ENCODE assay signal across 27 mouse cellular contexts in genomic region chr4:43770909-43771308, GRCm38 (mm10). TPM values are rescaled to one million over a fixed set of nuclear protein-coding genes. Genes with fewer than 3 reads are reported as not detected.
"Had no signal": no experiment of that assay in that cellular context is flagged by ENCODE, and none has a peak within 500 bp of the region (broad histone marks: within the 10 kb centered on the region; RNA-seq: fewer than 3 reads in every experiment).

Gene Olfr159, minus strand, starts transcription at chr4:43771009.

- H3K9me3 ChIP-seq: neural tube, embryonic 12.5 days; neural tube, embryonic 13.5 days; neural tube, embryonic 15.5 days; stomach, embryonic 15.5 days had no signal

- H3K27me3 ChIP-seq: neural tube, embryonic 12.5 days; neural tube, embryonic 13.5 days; neural tube, embryonic 15.5 days; stomach, embryonic 15.5 days had no signal

- H3K4me3 ChIP-seq: neural tube, embryonic 12.5 days; neural tube, embryonic 13.5 days; neural tube, embryonic 15.5 days; stomach, embryonic 15.5 days had no signal

- H3K4me1 ChIP-seq: neural tube, embryonic 12.5 days; neural tube, embryonic 13.5 days; neural tube, embryonic 15.5 days; stomach, embryonic 15.5 days had no signal

- H3K9ac ChIP-seq: neural tube, embryonic 12.5 days; neural tube, embryonic 13.5 days; neural tube, embryonic 15.5 days; stomach, embryonic 15.5 days had no signal

- H3K27ac ChIP-seq: neural tube, embryonic 12.5 days; neural tube, embryonic 13.5 days; neural tube, embryonic 15.5 days; stomach, embryonic 15.5 days; stomach, postnatal 0 days had no signal

- DNase-seq: retina, postnatal 1 day; right cerebral cortex, adult 18-20 months; right cerebral cortex, postnatal 14 days; right cerebral cortex, postnatal 25 days; right cerebral cortex, postnatal 4 days; spleen, adult 18-20 months; thymus, adult 18-20 months; thymus, adult 2 months; thymus, postnatal 14 days; thymus, postnatal 25 days; thymus, postnatal 36 days; thymus, postnatal 4 days had no signal

- H3K4me2 ChIP-seq: neural tube, embryonic 12.5 days; neural tube, embryonic 13.5 days; neural tube, embryonic 15.5 days; stomach, embryonic 15.5 days had no signal

- H3K36me3 ChIP-seq: neural tube, embryonic 12.5 days; neural tube, embryonic 13.5 days; neural tube, embryonic 15.5 days; stomach, embryonic 15.5 days had no signal

RNA-seq across cellular contexts. Expression of gene Olfr159, which starts in this region (rescaled TPM):
- total RNA-seq: neutrophil, adult 5-6 weeks had no signal
- polyA plus RNA-seq: neural tube, embryonic 11.5 days; neural tube, embryonic 12.5 days; neural tube, embryonic 13.5 days; neural tube, embryonic 14.5 days; neural tube, embryonic 15.5 days; small intestine, adult 2 months; spleen, adult 2 months; stomach, embryonic 14.5 days; stomach, embryonic 15.5 days; stomach, embryonic 16.5 days; stomach, postnatal 0 days; testis, adult 2 months; thymus, adult 2 months; thymus, postnatal 0 days; urinary bladder, adult 2 months had no signal
